Mouse (Mus musculus) megakaryocyte-erythroid progenitor cell, adult 5-6 weeks (primary cell): Measurements from ENCODE around the gene Hipk3. TPM values are rescaled to one million over a fixed set of nuclear protein-coding genes. Genes with fewer than 3 reads are reported as not detected.

Experiments
- ATAC-seq: replicated peaks from 2 replicates; pipeline ENCODE4 v1.8.0; 2016; ENCODE audit warnings: mild to moderate bottlenecking, inconsistent platforms; ENCODE audit not compliant: severe bottlenecking, poor library complexity, low FRiP score, low TSS enrichment
- total RNA-seq, 2 experiments: library from RNA; stranded (forward) in 1 of 2; stranded (reverse) in 1 of 2; fragments of 200-1000, 215-1000 nt in 1 of 2; fragments of >200 nt in 1 of 2; fragmentation: Nextera tagmentation in 1 of 2; gene quantifications; 2 replicates each; pipeline ENCODE4 v1.2.3; 2014 to 2017

The Hipk3 gene
- total RNA-seq (2014; fragmentation: Nextera tagmentation) (23.9 and 32.3 TPM in 2 replicates), total RNA-seq (2017) (23.5 and 29.3 TPM in 2 replicates)

GRCm38 (mm10) chr2:104493951-104494800, at the start of gene Hipk3:
Gene Hipk3 (minus strand): TSS chr2:104494446.
- peak; percentile 75 for ATAC-seq

DNA sequence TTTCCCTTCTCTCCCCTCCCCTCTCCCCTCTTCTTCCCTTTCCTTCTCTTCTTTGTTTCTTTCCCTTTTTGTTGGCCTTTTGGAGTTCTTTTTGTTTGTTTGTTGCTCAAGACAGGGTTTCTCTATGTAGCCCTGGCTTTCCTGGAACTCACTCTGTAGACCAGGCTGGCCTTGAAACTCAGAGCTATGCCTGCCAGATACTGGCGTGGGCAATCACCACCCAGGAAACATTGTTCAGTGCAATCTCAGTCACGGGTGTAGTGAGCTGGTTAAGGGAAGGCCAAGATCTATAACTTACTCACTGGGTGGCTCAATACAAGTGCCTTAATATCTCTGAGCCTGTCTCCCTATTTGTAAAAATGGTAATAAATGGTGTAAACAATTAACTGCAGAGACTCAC, 46.0 kb upstream of the Hipk3 start:
- no peak for ATAC-seq

GRCm38 (mm10) chr2:104534751-104535150, 40.5 kb upstream of the Hipk3 start:
- no peak for ATAC-seq

- no peak for ATAC-seq
Measured at GRCm38 (mm10) chr2:104532548-104532947, 38.3 kb upstream of the Hipk3 start.

GRCm38 (mm10) chr2:104526559-104526958, 32.3 kb upstream of the Hipk3 start:
- no peak for ATAC-seq

- ATAC-seq = peak; percentile 65
Measured at GRCm38 (mm10) chr2:104525506-104525905, 31.3 kb upstream of the Hipk3 start.

GRCm38 (mm10) chr2:104511622-104512021, 17.4 kb upstream of the Hipk3 start:
- ATAC-seq = no peak

DNA sequence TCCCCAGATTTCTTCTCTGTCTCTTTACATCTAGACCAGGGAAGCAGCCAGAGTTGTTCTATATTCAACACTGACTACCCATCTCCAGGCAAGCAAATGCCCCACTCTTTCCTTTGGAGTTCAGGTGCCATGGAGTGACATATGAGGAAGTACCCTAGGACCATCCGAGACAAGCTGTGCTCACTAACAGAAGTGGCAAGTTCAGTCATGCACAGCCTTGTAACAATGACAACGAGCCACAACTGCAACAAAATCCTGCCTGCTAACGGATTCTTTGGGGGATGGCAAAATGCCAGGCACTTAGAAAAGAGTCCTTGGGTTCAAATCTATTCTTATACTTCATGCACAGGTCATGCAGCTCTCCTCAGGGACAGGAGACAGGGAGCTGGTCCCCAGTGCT, 8.1 kb upstream of the Hipk3 start:
- no peak for ATAC-seq

DNA sequence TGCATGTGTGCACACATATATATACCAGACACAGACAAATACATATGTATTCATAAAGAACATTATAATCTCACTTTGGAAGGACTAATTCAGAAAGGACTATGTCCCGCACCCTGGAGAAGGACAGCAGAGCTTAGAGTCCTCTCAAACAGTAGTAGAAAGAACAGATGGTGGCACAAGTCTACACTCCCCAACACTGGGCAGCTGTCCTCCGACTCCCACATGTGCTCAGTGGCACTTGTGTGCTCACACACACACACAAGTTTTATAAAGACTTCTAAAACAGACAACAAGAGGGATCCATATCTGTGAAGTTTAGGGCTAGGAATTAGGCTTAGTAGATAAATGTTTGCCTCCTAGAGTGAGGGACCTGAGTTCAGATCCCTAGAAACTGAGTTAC, 6.8 kb upstream of the Hipk3 start:
- no peak for ATAC-seq

- no peak for ATAC-seq
Measured at GRCm38 (mm10) chr2:104497771-104498170, 3.5 kb upstream of the Hipk3 start.

GRCm38 (mm10) chr2:104497231-104497630, 3.0 kb upstream of the Hipk3 start:
- no peak for ATAC-seq

DNA sequence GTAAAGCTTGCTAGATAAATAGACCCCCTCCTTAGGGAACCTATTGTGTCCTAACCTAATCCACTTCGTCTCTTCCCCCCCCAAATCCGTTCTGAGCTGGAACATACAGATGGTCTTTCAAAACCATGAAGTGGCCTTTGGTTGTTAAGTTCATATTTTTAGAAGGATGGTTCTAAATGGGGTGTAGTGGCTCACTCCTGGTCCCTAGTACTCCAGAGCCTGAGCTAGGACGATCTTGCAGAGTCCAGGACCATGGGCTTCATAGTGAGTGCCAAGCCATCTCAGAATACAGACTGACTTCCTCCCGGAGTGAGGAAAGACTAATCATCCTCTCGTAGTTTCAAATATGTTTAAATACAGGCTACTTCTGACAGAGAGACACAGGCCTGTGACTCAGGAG, 2.0 kb upstream of the Hipk3 start:
- ATAC-seq = no peak

- ATAC-seq = no peak
Measured at GRCm38 (mm10) chr2:104494801-104495185, 547 bp upstream of the Hipk3 start.

DNA sequence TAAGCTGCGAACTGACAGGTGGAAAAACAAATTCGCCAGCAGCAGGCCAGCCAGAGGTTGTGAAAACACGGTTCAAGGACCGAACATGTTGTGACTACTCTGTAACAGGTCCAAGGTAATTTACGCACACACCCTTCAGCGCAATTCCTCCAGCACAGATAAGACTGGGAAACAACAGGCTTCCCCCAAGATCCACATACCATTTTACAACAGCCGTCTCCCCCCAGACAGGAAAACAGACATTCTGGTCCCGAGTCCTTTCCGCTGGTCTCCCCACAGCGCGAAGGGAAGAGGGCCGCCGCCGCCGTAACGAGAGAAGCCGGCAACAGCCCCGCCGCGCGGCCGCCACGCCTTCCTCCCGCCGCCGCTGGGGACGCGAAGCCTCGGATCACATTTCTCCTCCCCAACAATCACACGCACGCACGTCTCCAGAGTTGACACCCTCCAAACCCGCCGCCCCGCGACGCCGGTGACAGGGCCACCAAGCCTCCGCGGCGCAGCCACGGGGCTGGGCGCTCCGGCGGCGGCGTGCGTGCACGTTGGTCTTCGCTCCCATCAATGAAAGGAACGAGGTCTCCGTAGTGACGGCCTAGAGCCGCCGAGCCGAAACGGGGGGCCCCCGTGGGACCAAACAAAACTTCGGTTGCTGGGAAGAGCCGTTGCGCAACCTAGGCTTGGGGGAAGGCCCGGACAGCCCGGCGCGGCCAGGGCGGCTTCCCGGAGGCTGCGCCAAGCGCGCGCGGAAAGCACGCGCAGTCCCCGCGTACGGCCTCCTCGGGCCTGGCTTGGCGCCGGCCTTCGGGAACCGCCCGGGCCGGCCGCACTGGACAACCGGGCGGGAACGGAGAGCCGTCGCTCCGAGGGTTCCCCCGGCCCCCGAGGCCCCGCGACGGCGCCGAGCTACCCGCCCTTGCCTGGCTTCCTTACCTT, 960 bp downstream of the Hipk3 start:
- ATAC-seq = peak; percentile 81

DNA sequence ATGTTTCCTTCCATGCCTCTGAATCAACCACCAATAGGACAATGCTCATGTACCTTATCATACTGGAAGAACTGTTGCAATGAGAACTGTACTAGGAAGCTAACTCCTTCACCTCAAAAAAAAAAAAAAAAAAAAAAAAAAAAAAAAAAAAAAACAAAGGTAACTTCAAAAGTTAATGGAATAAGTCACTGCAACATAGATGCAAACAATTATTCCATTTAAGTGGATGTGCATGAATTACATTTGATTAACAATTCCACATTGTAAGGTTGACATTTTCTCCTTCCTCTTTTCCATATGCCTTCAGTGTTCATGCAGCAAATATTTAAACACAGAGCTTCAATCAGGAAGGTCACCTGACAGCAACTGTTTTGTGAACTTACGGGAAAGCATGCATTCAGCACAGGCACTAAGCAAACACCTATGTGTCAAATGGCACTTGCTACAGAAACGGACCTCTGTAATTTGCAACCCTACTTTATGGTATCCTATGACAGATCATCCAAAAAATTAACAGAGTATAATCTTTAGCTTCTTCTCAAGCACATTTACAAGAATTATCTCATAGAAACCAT, 2.9 kb downstream of the Hipk3 start:
- no peak for ATAC-seq

- no peak for ATAC-seq
Measured at GRCm38 (mm10) chr2:104490761-104491160, 3.5 kb downstream of the Hipk3 start.

DNA sequence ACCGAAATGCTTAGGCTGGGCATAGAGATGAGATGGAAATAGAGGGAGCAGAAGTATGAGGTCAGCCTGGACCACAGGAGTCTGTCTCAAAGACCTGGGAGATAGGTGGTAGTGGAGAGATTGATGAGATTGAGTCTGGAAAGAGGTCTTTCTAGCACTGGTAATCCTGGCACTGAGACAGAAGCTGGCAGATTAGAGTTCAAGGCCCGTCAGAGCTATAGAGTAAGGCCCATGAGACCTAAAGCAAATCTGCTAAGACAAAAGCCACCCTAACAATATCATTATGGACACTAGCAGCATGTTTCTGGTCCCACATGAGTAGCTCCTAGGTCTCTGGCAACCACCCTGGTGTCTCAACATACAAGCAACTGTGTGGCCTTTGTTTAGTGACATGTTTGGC, 4.4 kb downstream of the Hipk3 start:
- ATAC-seq = no peak

DNA sequence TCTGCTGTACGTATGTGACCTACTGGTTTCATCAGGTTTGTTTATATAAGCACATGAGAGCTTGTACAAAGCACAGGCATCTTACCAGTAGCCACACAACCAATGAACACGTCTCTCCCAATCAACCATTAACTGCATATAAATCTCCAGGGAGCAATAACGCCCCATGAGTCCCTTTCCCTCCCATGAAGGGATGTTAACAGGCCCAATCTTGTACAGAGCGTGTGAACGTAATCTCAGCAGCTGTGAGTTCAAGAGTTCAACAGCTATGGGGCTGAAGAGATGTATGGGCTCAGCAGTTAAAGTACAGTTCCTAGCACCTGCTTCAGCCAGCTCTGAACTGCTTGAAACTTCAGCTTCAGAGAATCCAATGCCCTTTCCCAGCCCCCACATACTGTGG, 9.8 kb downstream of the Hipk3 start:
- no peak for ATAC-seq

DNA sequence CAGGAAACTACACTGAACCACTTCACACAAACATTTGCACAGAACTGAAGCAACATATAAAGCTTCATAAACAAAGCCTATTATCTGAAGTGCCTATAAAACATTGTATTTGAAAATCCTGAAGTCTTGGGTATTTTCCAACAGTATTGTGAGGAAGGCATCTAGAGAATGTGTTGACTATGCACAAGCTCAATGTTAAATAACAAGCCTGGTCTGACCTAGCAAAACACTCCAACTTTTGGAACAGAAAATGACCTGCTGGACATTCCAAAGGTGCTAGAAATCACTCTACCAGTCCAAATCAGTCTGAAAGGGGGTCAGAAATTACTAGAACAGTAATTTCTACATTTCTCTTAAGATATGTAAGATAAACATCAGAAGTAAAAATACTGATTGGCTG, 12.1 kb downstream of the Hipk3 start:
- no peak for ATAC-seq

DNA sequence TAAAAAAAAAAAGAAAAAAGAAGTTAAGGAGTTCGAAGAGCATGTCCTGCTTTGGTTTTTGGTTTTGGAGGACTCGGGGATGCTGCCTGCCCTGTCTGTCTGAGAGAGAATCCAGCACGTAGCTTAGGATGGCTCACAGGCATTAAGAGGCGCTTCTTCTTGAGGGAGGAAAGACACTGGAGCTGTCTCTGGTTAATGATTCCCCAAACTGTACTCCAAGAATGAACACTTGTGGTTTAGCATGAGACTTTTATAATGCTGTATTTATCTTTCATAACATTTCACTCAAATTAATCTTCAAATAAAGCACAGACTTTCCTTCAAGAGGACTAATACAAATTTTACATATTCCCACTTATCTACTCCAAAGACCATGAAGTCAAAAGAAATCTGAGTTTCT, 15.2 kb downstream of the Hipk3 start:
- no peak for ATAC-seq
